Mouse (Mus musculus) hindbrain, embryonic 15.5 days (tissue): ENCODE data around the gene Gm9195. TPM values are rescaled to one million over a fixed set of nuclear protein-coding genes. Genes with fewer than 3 reads are reported as not detected.

Source experiments
- ATAC-seq: fragments of 200-750 bp; cut with Nextera tagmentation; 2 replicates; pipeline ENCODE4 v1.8.0; 2017; ENCODE audit warnings: low read depth, moderate number of reproducible peaks, moderate TSS enrichment; ENCODE audit not compliant: low FRiP score
- H3K27ac ChIP-seq: fragments of 300-500 bp; sonication (generic); replicated peaks from 2 replicates; pipeline ENCODE4 v1.5.1; 2015; ENCODE audit warnings: mild to moderate bottlenecking, inconsistent platforms
- H3K27me3 ChIP-seq: fragments of 300-500 bp; sonication (generic); 2 replicates; pipeline ENCODE4 v1.6.1; 2015; ENCODE audit warnings: control low read depth, inconsistent platforms
- H3K36me3 ChIP-seq: fragments of 300-500 bp; sonication (generic); 2 replicates; pipeline ENCODE4 v1.6.1; 2015; ENCODE audit warnings: control low read depth, inconsistent platforms
- H3K4me1 ChIP-seq: fragments of 300-500 bp; sonication (generic); replicated peaks from 2 replicates; pipeline ENCODE4 v1.6.1; 2015; ENCODE audit warnings: control low read depth, inconsistent platforms
- H3K4me2 ChIP-seq: fragments of 300-500 bp; sonication (generic); 2 replicates; pipeline ENCODE4 v1.6.1; 2015; ENCODE audit warnings: moderate library complexity, mild to moderate bottlenecking, inconsistent platforms
- H3K4me3 ChIP-seq: fragments of 300-500 bp; sonication (generic); 2 replicates; pipeline ENCODE4 v1.5.1; 2015; ENCODE audit warnings: mild to moderate bottlenecking, inconsistent platforms
- H3K9ac ChIP-seq: fragments of 300-500 bp; sonication (generic); 2 replicates; pipeline ENCODE4 v1.6.1; 2015; ENCODE audit warnings: inconsistent platforms
- H3K9me3 ChIP-seq: fragments of 300-500 bp; sonication (generic); 2 replicates; pipeline ENCODE4 v1.6.1; 2016; ENCODE audit warnings: control low read depth, inconsistent platforms
- WGBS: fragments of 180-500 bp; shearing (Covaris S2); methylation state at CpG from one replicate; pipeline ENCODE4 v1.1.7; 2015; 5-methylcytosine and 5-hydroxymethylcytosine counted together
- polyA plus RNA-seq: library from polyadenylated mRNA; unstranded; fragments of >200 nt; fragmentation: Nextera tagmentation; extraction: Ambion mirVana; gene quantifications from 2 replicates; pipeline ENCODE4 v1.2.1, GENCODE M21; 2015

Gene Gm9195
- polyA plus RNA-seq, 1 experiment from 2014 or later = not detected

- Histone ChIP-seq H3K9ac (no peak overlapping the region), H3K4me3 (no peak overlapping the region), H3K4me2 (no peak overlapping the region), H3K9me3 (no peaks in the 10 kb centered on the region), H3K36me3 (no peaks in the 10 kb centered on the region), H3K27ac (no peak overlapping the region), H3K4me1 (no peaks in the 10 kb centered on the region), H3K27me3 (no peaks in the 10 kb centered on the region)
- WGBS = 89% methylated on average over 6 of the region's 6 CpGs
- ATAC-seq = no peak
Measured at GRCm38 (mm10) chr14:72440436-72440835, 51.2 kb downstream of the Gm9195 start.

DNA sequence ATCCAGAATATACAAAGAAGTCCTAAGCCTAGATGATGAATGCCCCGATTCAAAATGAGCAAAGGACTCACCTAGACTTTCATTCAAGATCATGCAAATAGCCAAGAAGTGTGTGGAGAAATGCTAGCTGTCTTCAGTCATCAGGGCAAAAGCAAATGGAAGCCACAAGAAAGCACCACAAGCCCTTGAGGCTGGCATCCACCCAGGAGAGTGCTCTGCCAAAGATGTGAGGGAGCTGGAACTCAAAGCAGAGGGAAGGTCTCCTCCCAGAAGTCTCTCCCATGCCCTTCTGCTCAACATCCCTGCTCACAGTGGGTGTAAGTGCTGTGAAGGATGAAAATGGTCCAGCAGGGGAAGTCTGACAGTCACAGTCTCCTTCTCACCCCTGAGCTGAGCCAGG is 52.7 kb downstream of the Gm9195 start:
- H3K9me3 ChIP-seq = no peaks in the 10 kb centered on the region
- no peak overlapping the region for H3K27ac ChIP-seq
- no peak overlapping the region for H3K4me2 ChIP-seq
- no peaks in the 10 kb centered on the region for H3K27me3 ChIP-seq
- ATAC-seq = no peak
- 87% methylated on average over 1 of the region's 1 CpGs for WGBS
- no peak overlapping the region for H3K4me3 ChIP-seq
- no peaks in the 10 kb centered on the region for H3K4me1 ChIP-seq
- H3K36me3 ChIP-seq = no peaks in the 10 kb centered on the region
- no peak overlapping the region for H3K9ac ChIP-seq

DNA sequence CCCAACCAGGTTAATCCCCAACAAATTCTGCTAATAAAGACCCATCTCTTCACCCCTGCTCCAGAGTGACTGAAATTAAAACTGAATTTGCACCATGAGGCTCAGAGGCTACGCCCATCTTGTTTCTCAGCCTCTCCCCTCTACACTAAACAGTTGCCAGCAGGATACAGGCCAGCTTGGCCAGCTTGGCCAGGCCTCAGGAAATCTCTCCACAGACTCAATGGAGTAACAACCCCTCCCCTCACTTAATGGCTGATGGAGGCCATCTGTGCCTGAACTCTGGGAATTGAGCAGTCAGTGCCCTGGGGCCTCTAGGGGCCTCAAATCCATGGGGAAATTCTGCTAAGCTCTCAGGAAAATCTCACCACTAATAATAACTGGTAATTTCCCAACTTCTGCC is 101.9 kb downstream of the Gm9195 start:
- no peaks in the 10 kb centered on the region for H3K27me3 ChIP-seq
- H3K4me2 ChIP-seq = no peak overlapping the region
- H3K36me3 ChIP-seq = no peaks in the 10 kb centered on the region
- no peaks in the 10 kb centered on the region for H3K4me1 ChIP-seq
- H3K4me3 ChIP-seq = no peak overlapping the region
- no peaks in the 10 kb centered on the region for H3K9me3 ChIP-seq
- 65% methylated on average over 1 of the region's 1 CpGs for WGBS
- H3K27ac ChIP-seq = no peak overlapping the region
- no peak overlapping the region for H3K9ac ChIP-seq
- peak; percentile 71 for ATAC-seq

DNA sequence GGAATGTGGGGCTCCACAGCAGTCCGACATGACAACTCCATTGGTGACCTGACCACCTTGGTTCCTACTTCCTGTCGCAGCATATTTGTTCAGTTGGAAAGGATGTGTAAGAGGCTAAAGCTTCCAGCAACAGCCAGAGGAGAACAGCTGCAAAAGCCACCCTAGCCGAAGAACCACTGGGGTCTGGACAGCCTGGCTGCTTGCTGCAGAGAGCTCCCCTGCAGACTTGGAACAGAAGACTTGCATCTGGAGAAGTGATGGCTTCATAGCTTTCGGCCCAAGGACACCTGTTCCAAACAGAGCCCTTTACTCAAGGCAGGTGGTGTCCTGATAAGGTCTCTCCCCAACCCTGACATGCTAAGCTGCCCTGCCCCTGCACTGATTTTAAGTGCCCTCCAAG is 102.3 kb downstream of the Gm9195 start:
- WGBS = 81% methylated on average over 4 of the region's 4 CpGs
- H3K4me2 ChIP-seq = no peak overlapping the region
- H3K36me3 ChIP-seq = no peaks in the 10 kb centered on the region
- no peak overlapping the region for H3K9ac ChIP-seq
- no peaks in the 10 kb centered on the region for H3K27me3 ChIP-seq
- H3K9me3 ChIP-seq = no peaks in the 10 kb centered on the region
- peak; percentile 48; the same call in 1 of the 2 replicates for ATAC-seq
- no peaks in the 10 kb centered on the region for H3K4me1 ChIP-seq
- no peak overlapping the region for H3K4me3 ChIP-seq
- H3K27ac ChIP-seq = no peak overlapping the region

DNA sequence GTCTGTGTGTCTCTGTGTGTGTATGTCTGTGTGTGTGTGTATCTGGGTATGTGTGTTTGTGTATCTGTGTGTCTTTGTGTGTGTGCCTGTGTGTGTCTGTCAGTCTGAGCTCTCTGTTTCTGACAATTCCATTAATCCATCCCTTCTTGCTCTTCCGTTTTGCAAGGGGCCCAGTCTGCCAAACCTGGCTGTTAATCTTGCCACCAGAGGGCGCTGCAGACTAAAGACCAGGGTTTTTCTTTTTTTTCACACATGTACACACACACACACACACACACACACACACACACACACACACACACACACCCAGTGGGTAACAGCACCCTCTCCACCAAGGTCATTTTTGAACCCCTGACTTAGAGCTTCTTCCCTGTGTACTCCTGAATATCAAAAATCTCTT is 114.4 kb downstream of the Gm9195 start:
- WGBS = 7% methylated on average over 2 of the region's 2 CpGs
- no peak for ATAC-seq
- Histone ChIP-seq H3K9ac (no peak overlapping the region), H3K9me3 (no peaks in the 10 kb centered on the region), H3K36me3 (no peaks in the 10 kb centered on the region), H3K27me3 (no peaks in the 10 kb centered on the region), H3K4me3 (no peak overlapping the region), H3K4me2 (no peak overlapping the region), H3K27ac (no peak overlapping the region), H3K4me1 (no peaks in the 10 kb centered on the region)

Other genes with a start within 250 kb of the Gm9195 start
- gene Fndc3a, start 218.2 kb upstream of the Gm9195 start, polyA plus RNA-seq = 54.9 and 55.7 TPM in 2 replicates